Mouse (Mus musculus) C2C12 (cell line): Measurements from ENCODE around the gene Dlgap1.

Experiments used
- CTCF ChIP-seq: IDR thresholded peaks from one replicate; pipeline ENCODE4 v1.5.1; 2011; ENCODE audit not compliant: control insufficient read depth, insufficient read depth, insufficient read length
- FOSL1 ChIP-seq: IDR thresholded peaks from one replicate; pipeline ENCODE4 v1.8.0; 2011; ENCODE audit warnings: mild to moderate bottlenecking, low read length; ENCODE audit not compliant: poor library complexity, insufficient read depth, severe bottlenecking
- MYOG ChIP-seq: IDR thresholded peaks from one replicate; pipeline ENCODE4 v1.6.1; 2011; ENCODE audit not compliant: control insufficient read depth, insufficient read length; ENCODE audit errors: extremely low read depth

DNA sequence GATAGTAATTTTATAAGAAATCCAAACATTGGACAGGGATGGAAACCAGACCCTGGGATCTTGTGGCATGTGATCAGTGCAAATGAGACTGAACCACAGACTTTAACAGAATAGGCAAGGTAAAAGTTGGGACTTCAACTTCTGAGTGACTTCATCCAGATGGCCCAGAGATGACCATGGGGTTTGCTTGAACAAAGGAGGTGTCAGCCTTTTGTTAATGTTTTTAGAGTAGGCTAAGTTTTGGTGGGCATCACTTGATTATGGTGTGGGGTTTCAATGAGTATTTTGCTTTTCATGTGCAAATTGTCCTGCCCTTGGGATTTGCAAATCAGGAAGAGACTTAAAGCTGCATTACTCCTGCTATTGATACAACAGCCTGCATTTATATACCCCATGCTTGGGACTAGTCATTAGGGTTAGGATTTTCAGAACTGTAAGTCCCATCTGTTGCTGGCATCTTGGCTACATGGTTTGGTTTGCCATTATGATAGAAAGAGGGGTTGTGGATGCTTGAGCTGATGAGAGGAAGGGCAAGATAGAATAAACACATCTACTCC lies 695.7 kb downstream of the Dlgap1 start:
- TF ChIP-seq MYOG: no peak
- TF ChIP-seq CTCF: no peak
- TF ChIP-seq FOSL1: no peak
